Comparison of ENCODE assay signal across 23 mouse cellular contexts in the genomic region with DNA sequence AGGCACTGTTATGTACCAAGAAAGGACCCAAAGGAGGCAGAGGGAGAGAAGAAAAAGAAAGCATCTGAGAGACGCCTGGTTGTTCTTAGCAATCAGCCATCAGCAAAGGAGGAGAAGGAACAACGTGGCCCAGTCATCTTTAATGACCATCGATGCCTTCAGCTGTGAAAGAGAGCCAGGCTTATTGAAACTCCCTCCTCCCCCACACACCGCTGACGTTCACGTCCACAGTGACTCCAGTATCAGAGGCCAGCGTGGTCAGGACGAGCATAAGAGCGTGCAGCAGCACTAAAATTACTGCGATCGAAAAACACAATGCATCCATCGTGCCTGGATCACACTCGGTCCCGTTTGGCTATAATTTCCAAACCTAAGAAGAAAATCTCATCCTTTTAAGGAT.
A peak's percentile ranks its signal among the peaks of the same experiment; 100 is the strongest.
DNase-seq lines count a peak whose midpoint lies in the region; ATAC-seq and TF ChIP-seq lines count a peak whose summit lies in the region.
"Had no signal": no experiment of that assay in that cellular context is flagged by ENCODE, and none has a peak within 500 bp of the region (broad histone marks: within the 10 kb centered on the region; RNA-seq: fewer than 3 reads in every experiment).

No protein-coding gene starts in this region.

- no peaks in the 10 kb centered on the region for H3K27me3 ChIP-seq in kidney, postnatal 0 days (ENCODE audit: insufficient read depth, low read length)
- H3K27me3 ChIP-seq: embryonic facial prominence, embryonic 13.5 days; embryonic facial prominence, embryonic 15.5 days; forebrain, embryonic 12.5 days had no signal

- H3K4me2 ChIP-seq in kidney, postnatal 0 days (ENCODE audit: low read length), result no peak overlapping the region
- H3K4me2 ChIP-seq: embryonic facial prominence, embryonic 13.5 days; embryonic facial prominence, embryonic 15.5 days; forebrain, embryonic 12.5 days had no signal

- no peaks in the 10 kb centered on the region for H3K9me3 ChIP-seq in kidney, postnatal 0 days (replicated peaks; ENCODE audit: low read length)
- H3K9me3 ChIP-seq: embryonic facial prominence, embryonic 13.5 days; embryonic facial prominence, embryonic 15.5 days; forebrain, embryonic 10.5 days; forebrain, embryonic 12.5 days had no signal

- no peaks in the 10 kb centered on the region for H3K36me3 ChIP-seq in kidney, postnatal 0 days (ENCODE audit: insufficient read depth, low read length)
- H3K36me3 ChIP-seq: embryonic facial prominence, embryonic 13.5 days; embryonic facial prominence, embryonic 15.5 days; forebrain, embryonic 10.5 days; forebrain, embryonic 12.5 days had no signal

- no peak for ATAC-seq in kidney, postnatal 0 days (replicated peaks; ENCODE audit: low FRiP score, low read depth)
- ATAC-seq: forebrain, embryonic 14.5 days; forebrain, embryonic 16.5 days had no signal

- H3K9ac ChIP-seq in kidney, postnatal 0 days (ENCODE audit: low read depth, low read length), result no peak overlapping the region
- H3K9ac ChIP-seq: embryonic facial prominence, embryonic 13.5 days; embryonic facial prominence, embryonic 15.5 days; forebrain, embryonic 12.5 days had no signal

- no peak overlapping the region for H3K27ac ChIP-seq in kidney, postnatal 0 days
- H3K27ac ChIP-seq: embryonic facial prominence, embryonic 13.5 days; embryonic facial prominence, embryonic 15.5 days; forebrain, embryonic 10.5 days; forebrain, embryonic 12.5 days had no signal

- H3K4me3 ChIP-seq in kidney, postnatal 0 days (replicated peaks; ENCODE audit: low read depth, low read length), result no peak overlapping the region
- H3K4me3 ChIP-seq: embryonic facial prominence, embryonic 13.5 days; embryonic facial prominence, embryonic 15.5 days; erythroblast, embryonic 14.5 days; forebrain, embryonic 10.5 days; forebrain, embryonic 12.5 days had no signal

- 0 out of 2 replicates have a peak, but pooled peaks cover 5% of the 10 kb centered on the region for H3K4me1 ChIP-seq in kidney, postnatal 0 days (replicated peaks; ENCODE audit: insufficient read depth, low read length)
- H3K4me1 ChIP-seq: forebrain, embryonic 12.5 days had no signal

- DNase-seq in kidney, postnatal 0 days (ENCODE audit: low spot score), result peak; percentile 25
- no peak for DNase-seq in kidney, postnatal 25 days
- DNase-seq in spleen, adult 18-20 months, result peak; percentile 21 to 38
- DNase-seq in spleen, postnatal 4 days (ENCODE audit: low spot score in 2 of 2), result no peak
- peak; percentile 48 for DNase-seq in spleen, postnatal 36 days (ENCODE audit: low spot score in 2 of 2)
- no peak for DNase-seq in spleen, postnatal 14 days (ENCODE audit: low spot score in 2 of 2)
- DNase-seq in cerebellum, postnatal 14 days, result no peak
- DNase-seq: adrenal gland, adult 2 months; adrenal gland, postnatal 10 days; adrenal gland, postnatal 25 days; cerebellum, adult 11 months; cerebellum, adult 18-20 months; cerebellum, adult 9-10 months; cerebellum, postnatal 10 days; cerebellum, postnatal 36 days; embryo, embryonic 11 days had no signal

- TF ChIP-seq CTCF in kidney, postnatal 0 days (IDR thresholded peaks at IDR 0.05; ENCODE audit: low read depth), result no peak

- 42% methylated on average over 14 of the region's 14 CpGs for WGBS in kidney, postnatal 0 days

Comparison
In these comparisons a context has a peak if more than half of its experiments do, and no peak if none do; other contexts are left out.
1. DNase-seq: peak in kidney, postnatal 0 days (single experiment), spleen, adult 18-20 months (2 of 2) and spleen, postnatal 36 days (2 of 2); none in kidney, postnatal 25 days (0 of 2), spleen, postnatal 4 days (0 of 2), spleen, postnatal 14 days (0 of 2) and cerebellum, postnatal 14 days (0 of 2).